Mouse (Mus musculus) G1E-ER4 (cell line): Measurements from ENCODE around the gene Mgat4e. TPM values are rescaled to one million over a fixed set of nuclear protein-coding genes. Genes with fewer than 3 reads are reported as not detected.

Source experiments
- GATA1 ChIP-seq: IDR thresholded peaks from one replicate; pipeline ENCODE4 v1.8.0; 2012; ENCODE audit warnings: low read length, inconsistent platforms
- polyA plus RNA-seq: library from polyadenylated mRNA; stranded (reverse); fragments of >175 nt; gene quantifications from 2 replicates; pipeline ENCODE4 v1.2.3, GENCODE M21; 2012

Mgat4e gene
- polyA plus RNA-seq, 1 experiment, result not detected

- TF ChIP-seq GATA1, result no peak
Measured at GRCm38 (mm10) chr1:134560396-134560795, 10.9 kb upstream of the Mgat4e start.

DNA sequence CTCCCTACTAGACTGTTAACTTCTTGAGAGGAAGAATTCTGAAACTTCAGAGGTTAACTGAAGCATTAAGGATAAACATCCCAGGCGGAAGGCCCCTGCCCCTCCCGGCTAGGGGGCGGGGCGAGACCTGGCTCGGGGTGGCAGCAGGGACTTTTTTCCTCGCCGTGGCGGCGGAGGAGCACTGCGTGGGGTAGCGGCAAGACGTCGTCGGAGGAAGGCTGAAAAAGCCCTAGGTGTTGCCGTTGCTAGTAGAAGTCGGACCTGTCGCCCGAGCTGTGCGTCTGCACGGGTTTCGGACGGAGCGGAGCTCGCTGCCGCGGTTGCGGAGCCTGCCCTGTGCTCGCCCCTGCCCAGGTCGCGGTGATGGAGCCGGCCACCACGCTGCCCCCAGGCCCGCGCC lies 10.5 kb upstream of the Mgat4e start, which contains the start of gene Kdm5b:
TSS of gene Kdm5b (plus strand) at position 196 of the 400 bp plus-strand sequence.
- TF ChIP-seq GATA1, result no peak

GRCm38 (mm10) chr1:134559226-134559625 lies 9.7 kb upstream of the Mgat4e start:
- TF ChIP-seq GATA1, result no peak

- no peak for TF ChIP-seq GATA1
Measured at GRCm38 (mm10) chr1:134558511-134558910, 9.0 kb upstream of the Mgat4e start.

GRCm38 (mm10) chr1:134556671-134557218 lies 7.3 kb upstream of the Mgat4e start:
- no peak for TF ChIP-seq GATA1

DNA sequence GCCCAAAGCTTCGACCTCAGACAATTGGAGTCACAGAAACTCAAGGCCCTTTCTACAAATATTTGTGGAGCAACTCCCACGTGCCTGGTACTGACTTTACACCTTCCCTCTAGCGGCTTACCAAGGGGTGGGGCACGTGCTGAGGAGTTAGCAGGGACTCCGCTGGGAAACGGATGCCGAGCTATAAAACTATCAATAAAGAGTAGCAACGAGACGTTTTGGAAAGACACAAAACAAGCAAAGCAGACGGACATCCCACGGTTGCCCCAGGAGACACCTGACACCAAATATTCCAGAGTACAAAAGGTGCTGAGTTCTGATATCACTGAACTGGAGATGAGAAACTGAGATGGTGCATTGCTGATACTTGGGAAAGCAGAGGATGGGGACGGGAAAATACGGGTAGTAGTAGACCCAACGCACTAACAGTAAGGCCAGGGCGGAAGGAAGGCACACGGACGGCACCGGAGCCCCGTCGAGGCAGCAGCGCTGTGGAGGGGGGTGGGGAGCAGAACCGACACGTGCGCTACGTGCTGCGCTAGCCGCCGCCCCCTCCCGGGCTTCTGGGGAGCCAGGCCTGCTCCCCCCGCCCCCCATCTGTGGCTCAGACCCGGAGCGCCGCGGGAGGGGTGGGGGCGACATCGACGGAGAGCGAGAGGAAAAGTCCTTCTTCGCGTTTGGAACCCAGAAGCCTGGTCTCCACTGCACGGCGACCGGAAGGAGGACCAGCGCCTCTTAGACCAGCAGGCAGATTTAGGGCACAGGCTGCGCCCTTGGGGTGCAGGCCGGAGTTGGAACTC lies 6.6 kb upstream of the Mgat4e start:
- TF ChIP-seq GATA1, result no peak

- no peak for TF ChIP-seq GATA1
Measured at GRCm38 (mm10) chr1:134555240-134555870, 5.9 kb upstream of the Mgat4e start.

DNA sequence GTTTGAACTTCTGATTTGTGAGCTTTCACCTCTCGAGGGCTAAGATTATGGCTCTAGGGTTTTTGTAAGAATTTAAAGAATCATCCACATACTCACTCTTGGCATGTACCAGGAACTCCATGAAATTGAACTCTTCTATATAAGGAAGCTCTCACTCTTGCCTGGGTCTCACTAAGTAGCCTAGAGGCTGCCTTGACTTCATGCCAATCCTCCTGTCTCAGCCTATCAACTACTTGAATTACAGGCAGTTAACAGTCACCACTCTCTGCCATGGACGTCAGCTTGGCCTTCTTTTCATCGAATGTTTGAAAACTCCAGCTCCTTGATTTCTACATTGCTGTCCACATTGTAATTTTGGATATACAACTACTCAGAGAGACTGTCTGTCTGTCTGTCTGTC lies 2.9 kb upstream of the Mgat4e start:
- no peak for TF ChIP-seq GATA1

DNA sequence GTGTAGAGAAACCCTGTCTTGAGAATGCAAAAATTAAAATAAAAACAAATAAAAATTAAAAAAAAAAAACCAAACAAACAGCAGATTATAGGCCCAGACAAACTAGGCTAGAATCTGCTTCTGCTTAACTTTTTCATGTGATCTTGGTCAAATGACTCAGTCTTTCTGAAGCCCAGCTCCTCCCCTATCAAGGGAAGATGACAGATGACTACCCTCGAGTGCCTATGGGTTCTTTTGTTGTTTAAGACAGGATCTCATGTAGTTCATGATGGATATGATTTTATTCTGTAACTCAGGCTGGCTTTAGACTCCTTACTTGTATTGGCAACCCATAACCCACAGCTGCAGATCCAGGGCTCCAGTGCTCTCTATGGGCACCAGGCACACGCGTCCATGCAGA lies 2.4 kb upstream of the Mgat4e start:
- TF ChIP-seq GATA1, result no peak

DNA sequence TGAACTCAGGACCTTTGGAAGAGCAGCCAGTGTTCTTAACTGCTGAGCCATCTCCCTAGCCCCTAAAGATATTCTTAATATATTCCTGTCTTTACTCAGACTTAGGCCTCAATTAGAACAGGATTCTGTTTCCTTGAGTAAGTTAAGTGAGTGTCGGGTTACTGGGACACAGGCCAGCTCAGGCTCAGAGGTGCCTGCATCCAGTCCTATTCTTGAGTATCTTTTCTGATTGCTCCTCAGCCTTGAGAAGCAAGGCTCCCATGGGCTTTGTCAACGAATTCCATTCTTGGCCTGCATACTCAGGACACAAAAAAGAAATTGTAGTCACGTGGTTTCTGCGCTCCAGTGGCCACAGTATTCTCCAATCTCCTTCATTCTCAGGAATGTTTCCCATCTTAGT lies 1.3 kb downstream of the Mgat4e start:
- no peak for TF ChIP-seq GATA1

- TF ChIP-seq GATA1, result no peak
Measured at GRCm38 (mm10) chr1:134540610-134541009, 8.9 kb downstream of the Mgat4e start.

GRCm38 (mm10) chr1:134535513-134535912 lies 14.0 kb downstream of the Mgat4e start:
- TF ChIP-seq GATA1, result no peak

- TF ChIP-seq GATA1, result no peak
Measured at GRCm38 (mm10) chr1:134535054-134535453, 14.4 kb downstream of the Mgat4e start.

- TF ChIP-seq GATA1, result no peak
Measured at GRCm38 (mm10) chr1:134530618-134531017, 18.9 kb downstream of the Mgat4e start.

GRCm38 (mm10) chr1:134526752-134527151 lies 22.7 kb downstream of the Mgat4e start:
- TF ChIP-seq GATA1, result peak; percentile 96

DNA sequence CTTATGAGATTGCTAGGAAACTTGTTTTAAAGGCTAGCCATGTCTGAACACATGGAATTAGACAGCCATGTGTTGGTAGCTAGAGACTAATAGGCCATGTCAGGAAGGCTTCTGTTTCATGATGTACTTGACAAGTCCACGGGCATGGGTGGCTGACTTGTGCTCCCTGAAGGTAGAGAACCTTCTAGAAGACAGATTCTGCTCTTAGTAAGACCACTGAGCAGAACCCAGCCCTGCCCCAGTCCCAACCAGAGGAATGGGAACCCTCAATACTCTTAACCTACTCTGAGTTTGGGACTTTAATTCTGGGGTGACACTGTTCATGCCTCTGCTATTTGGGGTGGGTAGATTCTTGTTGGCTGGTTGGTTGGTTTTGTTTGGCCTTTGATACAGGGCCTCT lies 24.5 kb downstream of the Mgat4e start:
- TF ChIP-seq GATA1, result no peak

DNA sequence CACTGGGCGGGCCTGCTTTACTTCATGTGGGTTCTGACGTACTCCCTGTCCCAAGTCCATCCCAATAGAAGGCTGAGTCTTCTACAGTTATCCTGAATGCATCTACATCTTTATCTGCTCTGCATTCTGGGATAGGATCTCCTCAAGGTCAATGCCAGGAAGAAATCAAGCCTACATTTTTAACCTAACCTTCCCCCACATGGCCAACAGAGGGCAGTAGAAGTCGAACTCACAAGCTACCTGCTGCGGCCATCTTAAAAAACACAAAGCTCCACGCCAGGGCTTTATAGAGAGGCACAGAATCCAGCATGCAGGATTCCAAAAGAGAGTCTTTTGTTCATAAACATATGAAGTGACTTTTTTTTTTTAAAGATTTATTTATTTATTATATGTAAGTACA lies 25.1 kb downstream of the Mgat4e start:
- TF ChIP-seq GATA1, result no peak
